Mouse (Mus musculus): Measurements from ENCODE around the gene Gata3.

GRCm38 (mm10) chr2:9875220-9875619 is 14.6 kb downstream of the Gata3 start:
- TF ChIP-seq CTCF (IDR thresholded peaks at IDR 0.05; ENCODE audit: low read depth, low read length) (no peak), EP300 (IDR thresholded peaks at IDR 0.05; ENCODE audit: insufficient read depth, low read depth, low read length) (no peak)

Measured in ES-Bruce4 (cell line).